Mouse (Mus musculus) midbrain, embryonic 14.5 days (tissue): ENCODE measurements around the gene Wipf1. TPM values are rescaled to one million over a fixed set of nuclear protein-coding genes. Genes with fewer than 3 reads are reported as not detected.
A peak's percentile ranks its signal among the peaks of the same experiment; 100 is the strongest.

Experiments used
- ATAC-seq: fragments of 200-750 bp; cut with Nextera tagmentation; 2 replicates; pipeline ENCODE4 v1.8.0; 2017; ENCODE audit warnings: moderate number of reproducible peaks, moderate library complexity; ENCODE audit not compliant: low FRiP score, low TSS enrichment
- DNase-seq: peaks from one replicate; pipeline ENCODE4 v3.0.0-alpha.2; 2015
- H3K27ac ChIP-seq: fragments of 300-500 bp; sonication (generic); replicated peaks from 2 replicates; pipeline ENCODE4 v1.5.1; 2014; ENCODE audit warnings: mild to moderate bottlenecking, low read depth, low read length, moderate library complexity
- H3K27me3 ChIP-seq: fragments of 300-500 bp; sonication (generic); 2 replicates; pipeline ENCODE4 v1.6.1; 2014; ENCODE audit warnings: low read length, control low read depth, mixed read lengths; ENCODE audit not compliant: control insufficient read depth, insufficient read depth
- H3K36me3 ChIP-seq: fragments of 300-500 bp; sonication (generic); 2 replicates; pipeline ENCODE4 v1.6.1; 2014; ENCODE audit warnings: low read length, control low read depth; ENCODE audit not compliant: control insufficient read depth, insufficient read depth
- H3K4me1 ChIP-seq: fragments of 300-500 bp; sonication (generic); 2 replicates; pipeline ENCODE4 v1.6.1; 2014; ENCODE audit warnings: mild to moderate bottlenecking, antibody characterized with exemption, low read length, control low read depth; ENCODE audit not compliant: control insufficient read depth, insufficient read depth
- H3K4me2 ChIP-seq: fragments of 300-500 bp; sonication (generic); 2 replicates; pipeline ENCODE4 v1.6.1; 2014; ENCODE audit warnings: mild to moderate bottlenecking, low read length, moderate library complexity
- H3K4me3 ChIP-seq: fragments of 300-500 bp; sonication (generic); replicated peaks from 2 replicates; pipeline ENCODE4 v1.5.1; 2014; ENCODE audit warnings: low read depth, low read length
- H3K9ac ChIP-seq: fragments of 300-500 bp; sonication (generic); replicated peaks from 2 replicates; pipeline ENCODE4 v1.6.1; 2014; ENCODE audit warnings: mild to moderate bottlenecking, low read length, moderate library complexity
- H3K9me3 ChIP-seq: fragments of 300-500 bp; sonication (generic); 2 replicates; pipeline ENCODE4 v1.6.1; 2016; ENCODE audit warnings: low read length, control low read depth, mixed read lengths; ENCODE audit not compliant: control insufficient read depth
- WGBS: fragments of 180-500 bp; shearing (Covaris S2); extraction: QIAGEN DNeasy Blood & Tissue Kit; methylation state at CpG from one replicate; pipeline ENCODE4 v1.1.7; 2014; 5-methylcytosine and 5-hydroxymethylcytosine counted together
- polyA plus RNA-seq: library from polyadenylated mRNA; unstranded; fragments of >200 nt; fragmentation: Nextera tagmentation; extraction: Ambion mirVana; gene quantifications from 2 replicates; pipeline ENCODE4 v1.2.1, GENCODE M21; 2014

Wipf1 gene
- polyA plus RNA-seq, 1 experiment from 2014 or later, result 2.8 TPM

GRCm38 (mm10) chr2:73435847-73436246, 93.7 kb downstream of the Wipf1 start:
- Histone ChIP-seq H3K4me2 (no peak overlapping the region), H3K9ac (no peak overlapping the region), H3K4me1 (peaks cover 12% of the 10 kb centered on the region; the same call in 1 of the 2 replicates), H3K27me3 (no peaks in the 10 kb centered on the region), H3K36me3 (no peaks in the 10 kb centered on the region), H3K4me3 (no peak overlapping the region), H3K9me3 (no peaks in the 10 kb centered on the region), H3K27ac (no peak overlapping the region)
- DNase-seq (no peak), ATAC-seq (no peak)
- 94% methylated on average over 2 of the region's 2 CpGs for WGBS

GRCm38 (mm10) chr2:73431959-73432396, 97.6 kb downstream of the Wipf1 start:
- peak; percentile 69 for DNase-seq

DNA sequence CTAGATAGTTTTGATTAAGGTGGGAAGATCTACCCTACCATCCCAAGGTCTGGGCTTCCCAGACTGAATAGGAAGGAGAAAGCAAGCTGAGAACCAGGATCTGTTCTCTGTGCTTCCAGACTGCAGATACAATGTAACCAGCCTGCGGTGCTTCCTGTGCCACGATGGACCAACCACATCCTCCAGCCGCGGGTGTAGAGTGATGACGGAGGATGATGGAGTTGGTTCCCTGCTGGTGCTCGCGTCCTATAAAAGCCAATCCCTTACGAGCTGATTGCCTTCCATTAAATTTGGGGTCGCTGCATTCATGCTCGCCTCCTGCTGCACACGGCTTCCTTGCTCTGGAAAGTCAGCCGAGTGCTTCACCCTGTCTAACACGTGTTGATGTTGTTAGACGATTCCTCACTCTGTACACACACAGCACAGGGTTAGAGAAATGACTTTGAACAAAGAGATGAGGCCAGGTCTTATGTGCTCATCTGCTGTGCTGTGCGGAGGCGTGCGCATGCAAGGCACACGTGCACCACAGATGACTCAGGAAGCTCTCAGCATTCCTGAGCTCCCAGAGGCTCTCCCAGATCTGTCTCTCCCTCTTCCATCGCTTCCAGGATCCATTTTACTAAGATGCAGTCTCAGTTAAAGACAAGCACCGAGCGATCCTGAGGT, 100.6 kb downstream of the Wipf1 start:
- Histone ChIP-seq H3K4me3 (no peak overlapping the region), H3K9me3 (no peaks in the 10 kb centered on the region), H3K36me3 (no peaks in the 10 kb centered on the region), H3K27me3 (no peaks in the 10 kb centered on the region), H3K4me2 (no peak overlapping the region), H3K9ac (no peak overlapping the region), H3K27ac (no peak overlapping the region), H3K4me1 (no peaks in the 10 kb centered on the region)
- DNase-seq (no peak), ATAC-seq (no peak)
- 81% methylated on average over 21 of the region's 21 CpGs for WGBS

More at GRCm38 (mm10) chr2:73431959-73432396, 97.6 kb downstream of the Wipf1 start:
- 24% methylated on average over 14 of the region's 14 CpGs for WGBS
- H3K4me2 ChIP-seq, result peak overlapping the region; percentile 28
- H3K4me1 ChIP-seq, result no peaks in the 10 kb centered on the region
- H3K27ac ChIP-seq, result peak overlapping the region; percentile 65
- no peaks in the 10 kb centered on the region for H3K27me3 ChIP-seq
- no peaks in the 10 kb centered on the region for H3K9me3 ChIP-seq
- H3K36me3 ChIP-seq, result no peaks in the 10 kb centered on the region
- H3K4me3 ChIP-seq, result peak overlapping the region; percentile 1; the same call in 1 of the 2 replicates
- H3K9ac ChIP-seq, result no peak overlapping the region
- ATAC-seq, result no peak; the same call in 1 of the 2 replicates

GRCm38 (mm10) chr2:73427293-73427692, 102.2 kb downstream of the Wipf1 start:
- H3K9me3 ChIP-seq, result no peaks in the 10 kb centered on the region
- H3K27me3 ChIP-seq, result no peaks in the 10 kb centered on the region
- 30% methylated on average over 1 of the region's 1 CpGs for WGBS
- H3K4me1 ChIP-seq, result no peaks in the 10 kb centered on the region
- no peak for ATAC-seq
- H3K27ac ChIP-seq, result no peak overlapping the region
- DNase-seq, result peak; percentile 57
- H3K36me3 ChIP-seq, result no peaks in the 10 kb centered on the region
- H3K4me3 ChIP-seq, result no peak overlapping the region
- no peak overlapping the region for H3K4me2 ChIP-seq
- H3K9ac ChIP-seq, result no peak overlapping the region

- ATAC-seq (no peak), DNase-seq (no peak)
- H3K9me3 ChIP-seq, result no peaks in the 10 kb centered on the region
- no peaks in the 10 kb centered on the region for H3K36me3 ChIP-seq
- no peak overlapping the region for H3K27ac ChIP-seq
- H3K9ac ChIP-seq, result no peak overlapping the region
- H3K4me1 ChIP-seq, result no peaks in the 10 kb centered on the region
- H3K27me3 ChIP-seq, result no peaks in the 10 kb centered on the region
- 90% methylated on average over 14 of the region's 14 CpGs for WGBS
- no peak overlapping the region for H3K4me3 ChIP-seq
- no peak overlapping the region for H3K4me2 ChIP-seq
Observed at GRCm38 (mm10) chr2:73425822-73426221, 103.7 kb downstream of the Wipf1 start.

GRCm38 (mm10) chr2:73419730-73420129, 109.8 kb downstream of the Wipf1 start:
- H3K36me3 ChIP-seq, result no peaks in the 10 kb centered on the region
- no peak overlapping the region for H3K4me3 ChIP-seq
- ATAC-seq (no peak), DNase-seq (no peak)
- H3K4me2 ChIP-seq, result no peak overlapping the region
- WGBS, result 25% methylated on average over 7 of the region's 7 CpGs
- no peak overlapping the region for H3K9ac ChIP-seq
- H3K9me3 ChIP-seq, result no peaks in the 10 kb centered on the region
- no peak overlapping the region for H3K27ac ChIP-seq
- no peaks in the 10 kb centered on the region for H3K4me1 ChIP-seq
- H3K27me3 ChIP-seq, result no peaks in the 10 kb centered on the region; the same call in 1 of the 2 replicates

GRCm38 (mm10) chr2:73419285-73419684, 110.2 kb downstream of the Wipf1 start:
- WGBS, result 42% methylated on average over 4 of the region's 4 CpGs
- no peak for DNase-seq
- no peak overlapping the region for H3K27ac ChIP-seq
- H3K4me2 ChIP-seq, result no peak overlapping the region
- no peak for ATAC-seq
- no peak overlapping the region for H3K4me3 ChIP-seq
- H3K36me3 ChIP-seq, result no peaks in the 10 kb centered on the region
- no peak overlapping the region for H3K9ac ChIP-seq
- H3K27me3 ChIP-seq, result no peaks in the 10 kb centered on the region; the same call in 1 of the 2 replicates
- H3K9me3 ChIP-seq, result no peaks in the 10 kb centered on the region
- no peaks in the 10 kb centered on the region for H3K4me1 ChIP-seq

DNA sequence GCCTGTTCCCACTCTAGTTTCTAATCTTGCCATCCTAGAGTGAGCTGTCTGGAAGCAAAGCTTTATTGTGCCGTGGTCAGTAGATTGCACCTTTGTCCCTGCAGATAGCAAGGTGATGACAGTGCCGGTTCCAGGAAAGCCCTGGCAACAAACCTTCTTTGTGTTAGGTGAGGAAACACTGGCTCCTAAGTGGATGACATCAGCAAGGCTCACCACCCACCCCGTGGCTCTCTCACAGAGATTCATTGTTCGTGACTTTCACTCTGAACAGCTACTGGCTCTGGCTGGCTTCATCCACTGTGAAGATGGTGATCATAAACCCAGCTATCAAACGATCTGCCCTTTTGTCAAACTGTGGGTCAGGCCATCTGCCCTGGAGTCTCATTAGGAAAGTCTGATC, 113.6 kb downstream of the Wipf1 start:
- Histone ChIP-seq H3K4me3 (no peak overlapping the region), H3K4me1 (no peaks in the 10 kb centered on the region), H3K27ac (no peak overlapping the region), H3K9ac (no peak overlapping the region), H3K9me3 (no peaks in the 10 kb centered on the region), H3K27me3 (no peaks in the 10 kb centered on the region; the same call in 1 of the 2 replicates), H3K4me2 (no peak overlapping the region), H3K36me3 (no peaks in the 10 kb centered on the region)
- ATAC-seq (no peak), DNase-seq (no peak)
- WGBS, result 77% methylated on average over 5 of the region's 5 CpGs

DNA sequence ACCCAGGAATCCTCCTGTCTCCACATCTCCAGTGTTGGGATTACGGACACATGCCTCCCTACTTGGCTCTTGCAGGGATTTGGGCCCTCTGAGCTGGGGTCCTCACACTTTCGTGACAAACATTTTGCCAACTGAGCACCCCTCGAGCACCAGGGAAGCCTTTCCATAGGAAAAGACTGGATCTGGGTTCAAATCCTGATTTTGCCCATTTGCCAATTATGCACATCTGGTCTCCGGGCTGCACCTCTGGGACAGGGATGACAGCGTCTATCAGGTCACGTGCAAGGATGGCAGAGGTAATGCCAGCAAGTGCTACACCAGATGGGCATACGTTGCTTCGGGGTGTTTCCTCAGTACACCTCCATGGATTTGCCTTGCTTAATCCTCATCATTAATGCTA, 119.5 kb downstream of the Wipf1 start:
- no peak overlapping the region for H3K4me2 ChIP-seq
- ATAC-seq, result no peak
- no peak overlapping the region for H3K27ac ChIP-seq

More for the DNA sequence above, 119.5 kb downstream of the Wipf1 start:
- no peaks in the 10 kb centered on the region for H3K36me3 ChIP-seq
- H3K9ac ChIP-seq, result no peak overlapping the region
- no peaks in the 10 kb centered on the region for H3K27me3 ChIP-seq
- no peaks in the 10 kb centered on the region for H3K4me1 ChIP-seq
- H3K9me3 ChIP-seq, result no peaks in the 10 kb centered on the region
- H3K4me3 ChIP-seq, result no peak overlapping the region
- WGBS, result 93% methylated on average over 8 of the region's 8 CpGs
- DNase-seq, result no peak
